Mouse (Mus musculus) T-helper 17 cell (primary cell): ENCODE data around the gene Sde2.

Experiments used
- in situ Hi-C, 2 experiments: fragments of 300-600 bp; cut with MboI, MseI; formaldehyde crosslinking; loops; 1 replicate in 1 of 2; 2 replicates in 1 of 2; pipeline ENCODE4 v1.15.1; 2025; ENCODE audit warnings: high pct_unique_total_duplicates in 2 of 2

The Sde2 gene

GRCm38 (mm10) chr1:180916425-180916824 is 65.5 kb downstream of the Sde2 start:
- in situ Hi-C loops = loop anchor here in 1 of 2 experiments (25.0 kb wide), 1 partner anchor 1596 kb away; the partner anchor contains the start of gene Capn2

GRCm38 (mm10) chr1:180917053-180917452 is 66.1 kb downstream of the Sde2 start:
- in situ Hi-C loops = loop anchor here in 1 of 2 experiments (25.0 kb wide), 1 partner anchor 1595 kb away; the partner anchor contains the start of gene Capn2
